Mouse (Mus musculus) liver, embryonic 14.5 days (tissue): ENCODE measurements at regions not wholly inside any gene's neighbourhood (a gene's known extent, or its start where the extent isn't known, plus 50 kb on each side); places are given as distances from the start of the nearest gene placed in this dataset.

Experiments
- ATAC-seq: fragments of 200-750 bp; cut with Nextera tagmentation; 2 replicates; pipeline ENCODE4 v1.8.0; 2017; ENCODE audit warnings: moderate number of reproducible peaks, mild to moderate bottlenecking, moderate library complexity; ENCODE audit not compliant: insufficient read depth
- DNase-seq, 3 experiments: peaks; one replicate each; pipeline ENCODE4 v3.0.0-alpha.2; 2012 to 2013; ENCODE audit warnings: low read depth in 3 of 3, low spot score in 3 of 3
- H3K27ac ChIP-seq: fragments of 300-500 bp; sonication (generic); 2 replicates; pipeline ENCODE4 v1.5.1; 2014; ENCODE audit warnings: moderate library complexity, mild to moderate bottlenecking, control low read depth, inconsistent platforms
- H3K27me3 ChIP-seq: fragments of 300-500 bp; sonication (generic); 2 replicates; pipeline ENCODE4 v1.6.1; 2014; ENCODE audit warnings: mild to moderate bottlenecking, low read length, moderate library complexity; ENCODE audit not compliant: control insufficient read depth, insufficient read depth
- H3K36me3 ChIP-seq: fragments of 300-500 bp; sonication (generic); replicated peaks from 2 replicates; pipeline ENCODE4 v1.6.1; 2014; ENCODE audit warnings: low read depth; ENCODE audit not compliant: control insufficient read depth, insufficient read depth
- H3K4me1 ChIP-seq, 2 experiments: fragments of 200-500 bp in 1 of 2; fragments of 300-500 bp in 1 of 2; sonication (generic) in 1 of 2; replicated peaks; 2 replicates each; pipeline ENCODE4 v1.6.1; 2012 to 2014; ENCODE audit warnings: antibody characterized with exemption in 1 of 2, inconsistent platforms in 1 of 2, low read length in 1 of 2; ENCODE audit not compliant: control insufficient read depth in 2 of 2, insufficient read depth in 2 of 2
- H3K4me2 ChIP-seq: fragments of 300-500 bp; sonication (generic); 2 replicates; pipeline ENCODE4 v1.6.1; 2014; ENCODE audit warnings: low read depth, mild to moderate bottlenecking, control low read depth, moderate library complexity
- H3K4me3 ChIP-seq, 2 experiments: fragments of 200-500 bp in 1 of 2; fragments of 300-500 bp in 1 of 2; sonication (generic) in 1 of 2; 2 replicates each; pipeline ENCODE4 v1.5.1; 2012 to 2014; ENCODE audit warnings: low read depth in 2 of 2, low read length in 2 of 2, mild to moderate bottlenecking in 2 of 2, control low read depth in 1 of 2, inconsistent platforms in 1 of 2, moderate library complexity in 1 of 2; ENCODE audit not compliant: insufficient read depth in 1 of 2
- H3K9ac ChIP-seq: fragments of 300-500 bp; sonication (generic); replicated peaks from 2 replicates; pipeline ENCODE4 v1.6.1; 2014; ENCODE audit warnings: mild to moderate bottlenecking, control low read depth, moderate library complexity
- H3K9me3 ChIP-seq: fragments of 300-500 bp; sonication (generic); 2 replicates; pipeline ENCODE4 v1.6.1; 2016; ENCODE audit warnings: low read length, mixed read lengths; ENCODE audit not compliant: control insufficient read depth
- CTCF ChIP-seq: IDR thresholded peaks from 2 replicates; pipeline ENCODE4 v1.5.1; 2016; ENCODE audit warnings: antibody characterized with exemption, low read depth, control low read depth
- EP300 ChIP-seq: IDR thresholded peaks from 2 replicates; pipeline ENCODE4 v1.6.1; 2016; ENCODE audit warnings: antibody characterized with exemption, low read depth
- WGBS: fragments of 180-500 bp; shearing (Covaris S2); extraction: QIAGEN DNeasy Blood & Tissue Kit; methylation state at CpG from one replicate; pipeline ENCODE4 v1.1.7; 2014; ENCODE audit not compliant: insufficient replicate concordance; 5-methylcytosine and 5-hydroxymethylcytosine counted together

DNA sequence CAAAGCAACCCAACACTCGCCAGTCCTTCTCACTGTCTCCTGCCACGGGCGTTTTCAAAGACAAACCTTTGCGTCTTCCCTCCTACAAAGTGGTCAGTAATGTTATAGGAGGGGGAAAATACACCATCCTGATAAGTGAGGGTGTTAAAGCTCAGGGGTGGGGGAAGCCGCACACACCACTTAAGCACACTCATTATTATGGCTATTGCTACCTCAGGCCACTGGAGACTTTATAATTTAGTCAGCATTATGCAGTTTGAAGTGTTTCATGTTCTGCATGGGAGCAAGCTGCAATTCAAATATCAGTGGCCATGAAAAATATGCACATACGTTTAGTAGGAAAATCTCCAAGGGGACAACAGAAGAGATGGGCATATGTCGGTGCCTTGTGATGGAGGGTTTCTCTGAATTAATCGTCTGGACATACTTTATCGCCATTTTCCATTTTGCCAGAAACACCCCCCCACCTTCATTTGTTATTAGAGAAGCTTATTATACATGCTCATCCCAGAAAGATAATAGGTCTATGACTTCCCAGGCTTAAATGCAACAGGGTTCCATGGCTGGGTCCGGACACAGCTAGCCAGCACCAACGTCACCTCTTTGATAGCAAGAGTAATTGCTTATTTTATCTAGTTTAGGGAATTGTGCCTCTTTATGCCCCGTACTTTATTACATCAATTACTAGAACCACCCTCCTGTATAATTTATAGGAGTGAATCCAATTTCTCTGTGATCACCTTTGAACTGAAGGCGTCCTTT, 193.5 kb upstream of the Adamts16 start:
- ATAC-seq (no peak), DNase-seq (no peak)
- no peaks in the 10 kb centered on the region for H3K27me3 ChIP-seq
- H3K27ac ChIP-seq: no peak overlapping the region
- no peak overlapping the region for H3K4me2 ChIP-seq
- no peaks in the 10 kb centered on the region for H3K4me1 ChIP-seq
- WGBS: 68% methylated on average over 13 of the region's 13 CpGs
- TF ChIP-seq CTCF (no peak), EP300 (no peak)
- H3K36me3 ChIP-seq: no peaks in the 10 kb centered on the region
- no peak overlapping the region for H3K4me3 ChIP-seq
- H3K9ac ChIP-seq: no peak overlapping the region
- no peaks in the 10 kb centered on the region for H3K9me3 ChIP-seq

DNA sequence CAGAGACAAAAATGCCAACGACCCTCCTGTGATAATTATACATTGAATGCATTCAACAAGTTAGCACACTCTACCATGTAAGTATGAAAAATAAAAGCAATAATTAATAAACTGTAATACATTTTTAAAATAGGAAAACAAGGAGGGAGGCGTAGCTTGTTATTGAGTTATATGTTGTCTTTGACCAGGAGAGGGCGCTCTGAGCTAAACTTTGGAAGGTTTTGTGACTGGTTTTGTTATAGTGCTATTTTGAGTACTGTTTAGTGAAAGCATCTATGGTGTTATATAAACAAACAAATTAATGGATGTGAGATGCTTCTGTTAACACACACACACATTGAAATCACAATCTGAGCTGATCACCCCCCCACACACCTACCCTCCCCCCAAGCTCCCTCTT, 166.6 kb upstream of the Adamts16 start:
- no peak for DNase-seq
- no peaks in the 10 kb centered on the region for H3K9me3 ChIP-seq
- 22% methylated on average over 3 of the region's 3 CpGs for WGBS

DNA sequence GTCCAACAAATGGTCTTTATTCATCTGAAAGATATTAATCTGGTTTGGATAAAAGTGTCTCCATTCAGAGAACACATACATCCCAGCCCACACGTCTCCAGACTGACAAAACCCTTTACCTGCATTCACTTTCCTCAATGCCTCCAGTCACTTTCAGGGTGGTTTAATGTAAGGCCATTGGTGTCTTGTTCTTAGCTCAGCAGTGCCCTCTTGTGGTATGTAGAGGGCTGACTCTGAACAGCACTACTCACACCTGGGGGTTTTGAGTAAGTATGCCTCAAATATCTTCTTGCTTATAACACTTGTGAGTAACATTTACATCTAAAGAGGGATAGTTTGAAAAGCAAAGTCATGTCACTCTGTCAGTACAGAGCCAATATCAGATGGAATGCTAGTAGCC, 164.5 kb upstream of the Adamts16 start:
- Histone ChIP-seq H3K9ac (no peak overlapping the region), H3K4me2 (no peak overlapping the region), H3K36me3 (no peaks in the 10 kb centered on the region), H3K9me3 (no peaks in the 10 kb centered on the region), H3K27me3 (no peaks in the 10 kb centered on the region), H3K4me1 (peaks cover 0 to 3% of the 10 kb centered on the region in 2 experiments; a peak in 1 of 4 replicates), H3K27ac (no peak overlapping the region), H3K4me3 (no peak overlapping the region)
- ATAC-seq (no peak), DNase-seq (peak in 1 of 3 experiments; percentile 12)
- TF ChIP-seq CTCF: peak; percentile 63
- TF ChIP-seq EP300: no peak
- WGBS: 11% methylated on average over 1 of the region's 1 CpGs

More for the DNA sequence above, 166.6 kb upstream of the Adamts16 start:
- no peak for ATAC-seq
- Histone ChIP-seq H3K27me3 (no peaks in the 10 kb centered on the region), H3K4me1 (peaks cover 0 to 3% of the 10 kb centered on the region in 2 experiments; a peak in 1 of 4 replicates), H3K4me3 (no peak overlapping the region), H3K27ac (no peak overlapping the region), H3K4me2 (no peak overlapping the region), H3K36me3 (no peaks in the 10 kb centered on the region), H3K9ac (no peak overlapping the region)
- TF ChIP-seq EP300: no peak
- peak; percentile 20; the same call in 1 of the 2 replicates for TF ChIP-seq CTCF

DNA sequence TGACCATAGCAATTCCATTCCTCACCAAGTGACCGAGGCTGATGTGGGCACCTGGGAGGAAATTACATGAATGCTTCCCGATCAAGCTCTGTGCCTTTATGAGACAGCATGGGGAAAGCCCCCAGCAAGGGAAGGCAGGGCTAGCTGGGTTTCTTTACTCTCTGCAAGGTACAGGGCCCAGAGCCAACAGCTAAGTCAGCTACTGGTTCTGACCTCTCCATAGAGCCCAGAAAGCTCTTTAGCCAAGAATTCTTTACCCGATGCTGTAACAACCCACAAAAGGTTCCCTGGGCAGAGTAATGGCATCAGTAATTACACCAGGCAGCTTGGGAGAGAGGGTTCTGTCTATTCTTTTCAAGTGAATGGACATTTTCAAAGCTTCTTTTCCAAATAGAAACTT, 161.9 kb upstream of the Adamts16 start:
- H3K27ac ChIP-seq: no peak overlapping the region
- no peak overlapping the region for H3K4me2 ChIP-seq
- DNase-seq: no peak
- H3K36me3 ChIP-seq: no peaks in the 10 kb centered on the region
- H3K9ac ChIP-seq: no peak overlapping the region
- H3K9me3 ChIP-seq: no peaks in the 10 kb centered on the region
- WGBS: 44% methylated on average over 3 of the region's 3 CpGs
- peaks cover 0 to 6% of the 10 kb centered on the region in 2 experiments; a peak in 1 of 4 replicates for H3K4me1 ChIP-seq
- TF ChIP-seq EP300 (no peak), CTCF (no peak)
- no peaks in the 10 kb centered on the region for H3K27me3 ChIP-seq
- no peak for ATAC-seq
- H3K4me3 ChIP-seq: no peak overlapping the region

DNA sequence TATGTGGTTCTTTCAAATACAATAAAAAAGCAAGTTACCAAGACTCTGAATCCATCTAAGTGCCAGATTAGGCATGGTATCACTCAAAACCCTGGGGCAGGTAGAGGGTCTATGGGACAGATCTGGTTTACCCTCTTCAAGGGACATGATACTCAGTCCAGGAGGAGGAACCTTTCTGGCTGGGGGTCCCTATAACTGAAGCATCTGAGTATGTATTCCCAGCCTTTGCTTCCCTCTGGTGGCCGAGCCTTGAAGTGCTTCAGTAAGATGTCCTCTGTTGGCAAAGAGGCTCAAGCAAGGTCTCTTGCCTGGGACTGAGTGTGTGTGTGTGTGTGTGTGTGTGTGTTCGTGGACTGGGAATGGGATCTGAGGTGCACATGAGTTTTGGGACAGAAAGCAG, 159.7 kb upstream of the Adamts16 start:
- Histone ChIP-seq H3K9me3 (no peaks in the 10 kb centered on the region), H3K36me3 (no peaks in the 10 kb centered on the region), H3K9ac (no peak overlapping the region), H3K27me3 (no peaks in the 10 kb centered on the region), H3K4me2 (no peak overlapping the region), H3K4me3 (no peak overlapping the region), H3K27ac (no peak overlapping the region), H3K4me1 (peaks cover 0 to 6% of the 10 kb centered on the region in 2 experiments; a peak in 1 of 4 replicates)
- WGBS: 2% methylated on average over 2 of the region's 2 CpGs
- TF ChIP-seq CTCF (peak; percentile 66), EP300 (no peak)
- no peak for DNase-seq
- no peak for ATAC-seq
